Mouse (Mus musculus): Measurements from ENCODE around the gene Grb14. TPM values are rescaled to one million over a fixed set of nuclear protein-coding genes. Genes with fewer than 3 reads are reported as not detected.

Gene Grb14
- 10 to 100 TPM; 24.5 to 46.5 TPM for total RNA-seq (2021)
- long read RNA-seq, experiment 1, partial matches to known transcripts = 0 of 14 reads
- long read RNA-seq, experiment 1, other reads (novel, unspliced or antisense) = 11 of 14 reads
- long read RNA-seq, experiment 2, transcript Grb14-201 (14 exons, 1,986 nt) = major isoform, 6 of 16 reads
- long read RNA-seq, experiment 2, partial matches to known transcripts = 0 of 16 reads
- long read RNA-seq, experiment 2, other reads (novel, unspliced or antisense) = 10 of 16 reads

DNA sequence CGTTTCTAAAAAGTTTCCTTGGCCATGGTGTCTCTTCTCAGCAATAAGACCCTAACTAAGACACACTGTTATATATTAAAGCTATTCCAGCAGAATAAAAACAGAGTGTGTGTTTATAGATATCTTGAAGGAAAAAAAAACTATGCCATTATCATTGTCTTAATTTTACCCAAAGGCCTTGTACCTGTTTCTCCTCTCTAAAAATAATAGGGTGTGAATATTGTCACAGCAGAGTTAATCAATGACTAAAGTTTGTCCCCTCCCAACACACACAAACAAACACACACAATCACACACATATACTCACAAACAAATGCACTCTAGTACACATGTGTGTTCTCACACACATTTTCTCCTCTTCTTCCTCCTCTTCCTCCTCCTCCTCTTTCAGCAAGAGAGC lies at the start of gene Grb14:
Gene Grb14, minus strand, starts transcription at position 101 of the 400 bp plus-strand sequence.
- no peak for DNase-seq (ENCODE audit: low spot score)

GRCm38 (mm10) chr2:65072205-65072604 lies 47.4 kb upstream of the Grb14 start:
- DNase-seq (ENCODE audit: low spot score) = no peak

DNA sequence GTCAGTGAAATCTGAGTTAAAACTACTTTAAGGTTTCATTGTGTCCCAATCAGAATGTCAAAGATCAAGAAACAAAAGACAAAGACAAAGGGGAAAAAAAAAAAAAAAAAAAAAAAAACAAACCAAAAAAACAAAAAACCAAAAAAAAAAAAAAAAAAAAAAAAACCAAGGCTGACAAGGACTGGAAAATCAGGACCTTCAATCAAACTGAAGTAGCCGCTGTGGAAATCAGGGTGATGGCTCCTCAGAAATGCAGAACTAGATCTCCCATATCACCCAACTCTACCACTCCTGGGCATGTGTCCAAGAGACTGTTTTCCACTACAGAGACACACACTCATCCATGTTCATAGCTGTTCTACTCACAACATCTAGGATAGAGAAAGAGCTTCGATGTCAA lies 29.0 kb upstream of the Grb14 start:
- no peak for DNase-seq (ENCODE audit: low spot score)

- DNase-seq (ENCODE audit: low spot score) = no peak
Observed at GRCm38 (mm10) chr2:65052191-65053012, 27.6 kb upstream of the Grb14 start.

DNA sequence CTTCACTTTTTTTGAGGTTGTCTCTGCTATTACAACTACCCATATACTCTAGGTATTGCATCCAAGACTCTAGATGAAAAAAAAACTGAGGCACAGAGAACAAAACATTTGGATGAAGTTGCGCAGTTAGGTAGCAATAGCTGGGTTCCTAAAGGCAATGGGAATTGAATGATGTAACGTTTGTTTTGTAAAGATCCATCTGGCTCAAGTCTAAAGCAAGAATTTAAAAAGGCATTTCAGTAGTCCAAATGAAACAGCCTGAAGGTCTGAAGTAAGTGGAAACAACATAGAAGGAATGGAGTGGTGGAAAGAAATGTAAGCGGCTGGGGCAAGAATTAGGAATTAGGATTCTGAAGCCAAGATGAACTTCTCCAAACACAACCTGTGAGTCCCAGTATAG lies 26.0 kb upstream of the Grb14 start:
- DNase-seq (ENCODE audit: low spot score) = no peak

- DNase-seq (ENCODE audit: low spot score) = no peak
Observed at GRCm38 (mm10) chr2:65048234-65049017, 23.6 kb upstream of the Grb14 start.

GRCm38 (mm10) chr2:65038164-65038563 lies 13.4 kb upstream of the Grb14 start:
- DNase-seq (ENCODE audit: low spot score) = no peak

DNA sequence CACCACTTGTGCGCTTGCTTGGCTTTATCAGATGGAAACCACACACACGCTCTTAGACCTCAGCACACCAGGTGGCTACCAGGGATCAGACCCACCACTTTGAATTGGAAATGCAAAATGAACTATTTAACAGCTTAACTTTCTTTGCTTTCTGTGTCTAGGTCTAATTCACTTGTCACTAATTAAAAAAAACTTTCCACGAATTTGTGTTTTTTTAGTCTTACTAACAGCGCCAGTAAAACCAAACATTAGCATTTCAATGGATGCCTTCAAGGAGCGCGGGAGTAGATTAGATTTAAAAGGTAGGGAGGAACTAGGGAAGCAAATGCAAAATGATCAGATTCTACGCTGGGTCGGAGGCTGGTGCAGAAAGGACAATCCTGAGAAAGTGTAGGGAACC lies 12.8 kb upstream of the Grb14 start:
- DNase-seq (ENCODE audit: low spot score) = no peak

DNA sequence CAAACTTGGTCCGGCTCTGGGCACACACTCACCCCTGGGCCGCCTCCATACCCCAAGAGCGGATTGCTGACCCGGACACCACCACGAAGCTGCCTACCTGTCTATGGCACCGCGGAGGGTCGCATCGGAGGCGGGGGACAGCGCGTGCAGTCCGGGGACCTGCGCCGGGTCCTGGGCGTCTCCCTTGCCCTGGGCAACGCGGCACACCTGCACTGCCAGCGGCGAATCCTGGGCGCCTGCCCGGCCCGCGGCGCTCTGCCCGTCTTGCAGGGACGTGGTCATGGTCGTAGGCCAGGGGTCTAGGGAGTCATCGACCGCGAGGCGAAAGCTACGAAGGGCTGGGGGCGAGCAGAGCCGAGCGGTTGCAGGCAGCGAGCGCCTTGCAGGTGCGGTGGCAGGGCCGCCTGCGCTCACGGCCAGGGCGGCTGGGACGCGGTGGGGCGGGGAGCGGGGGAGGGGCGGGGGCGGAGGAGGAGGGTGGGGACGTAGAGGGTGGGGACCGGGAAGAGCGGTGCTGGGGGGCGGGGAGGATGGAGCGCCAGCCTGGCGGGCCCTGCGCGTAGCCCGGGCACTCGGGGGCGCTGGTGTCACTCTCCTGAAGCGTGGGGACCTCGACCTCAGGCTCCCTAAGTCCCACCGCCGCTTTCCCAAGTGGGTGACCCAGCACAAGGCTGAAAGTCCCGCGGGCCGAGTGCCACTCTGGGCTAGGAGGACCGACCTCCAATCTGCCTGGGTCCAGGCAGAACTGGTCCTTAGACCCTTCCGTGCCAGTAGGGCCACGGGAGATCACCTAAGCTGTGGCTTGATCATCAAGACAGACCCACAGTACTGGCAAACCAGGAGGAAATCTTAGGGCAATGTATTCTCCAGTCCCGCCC lies 2.2 kb downstream of the Grb14 start:
- DNase-seq (ENCODE audit: low spot score) = peak; percentile 49

GRCm38 (mm10) chr2:65021691-65022362 lies 3.0 kb downstream of the Grb14 start:
- DNase-seq (ENCODE audit: low spot score) = no peak

DNA sequence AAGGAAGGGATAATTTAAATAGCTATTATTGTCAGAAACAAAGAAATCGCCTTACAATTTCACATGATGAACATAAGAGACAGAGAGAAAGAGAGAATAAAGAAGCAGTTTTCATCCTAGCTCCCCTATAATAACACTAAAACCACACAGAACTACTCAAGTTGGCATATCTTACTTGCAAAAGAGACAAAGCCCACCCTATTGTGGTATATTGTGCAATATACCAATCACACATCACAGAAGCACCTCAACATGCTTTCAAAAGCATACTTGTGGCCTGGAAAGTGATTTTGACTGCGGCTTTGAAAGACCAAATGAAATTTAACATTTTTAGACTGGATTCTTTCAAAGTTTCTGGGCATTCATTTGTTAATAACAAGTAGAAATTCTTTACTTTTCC lies 7.4 kb downstream of the Grb14 start:
- DNase-seq (ENCODE audit: low spot score) = no peak

- DNase-seq (ENCODE audit: low spot score) = no peak
Observed at GRCm38 (mm10) chr2:65014552-65014951, 10.2 kb downstream of the Grb14 start.

DNA sequence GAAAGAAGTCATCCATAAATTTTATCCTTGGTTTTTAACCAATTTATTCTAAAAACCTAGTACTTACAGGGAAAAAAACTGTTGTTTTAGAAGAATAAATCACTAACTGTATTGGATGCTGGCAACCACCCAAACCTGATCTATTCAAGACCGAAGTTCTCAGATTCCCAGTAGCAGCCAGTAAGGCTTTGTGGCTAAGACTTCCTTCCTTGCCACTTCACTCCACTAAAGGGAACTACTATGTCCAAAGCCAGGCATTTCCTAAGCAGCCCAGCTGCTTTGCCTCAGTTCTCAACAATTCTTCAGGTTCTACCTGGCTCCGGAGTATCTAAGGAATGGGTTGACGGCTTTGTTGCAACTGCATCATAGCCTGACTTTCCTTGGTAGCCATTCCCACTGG lies 14.7 kb downstream of the Grb14 start:
- no peak for DNase-seq (ENCODE audit: low spot score)

DNA sequence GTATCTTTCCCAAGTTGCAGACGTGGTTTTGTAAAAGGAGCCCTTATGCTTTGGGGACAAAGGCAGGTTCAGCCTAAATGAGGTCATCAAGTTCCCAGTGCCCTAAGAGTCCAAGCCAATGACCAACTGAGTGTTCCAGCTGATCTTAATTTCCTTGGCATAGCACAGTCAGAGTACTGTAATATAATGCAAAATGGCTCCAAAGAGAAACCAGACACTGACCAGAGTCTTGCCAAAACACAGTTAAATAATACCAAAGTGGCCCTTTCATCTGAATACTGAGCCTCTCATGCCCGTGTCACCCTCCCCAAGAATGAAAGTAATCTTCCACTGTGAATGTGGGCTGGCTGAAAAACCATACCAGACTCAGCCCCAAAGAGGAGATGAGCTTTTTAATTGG lies 17.4 kb downstream of the Grb14 start:
- peak; percentile 21 for DNase-seq (ENCODE audit: low spot score)

DNA sequence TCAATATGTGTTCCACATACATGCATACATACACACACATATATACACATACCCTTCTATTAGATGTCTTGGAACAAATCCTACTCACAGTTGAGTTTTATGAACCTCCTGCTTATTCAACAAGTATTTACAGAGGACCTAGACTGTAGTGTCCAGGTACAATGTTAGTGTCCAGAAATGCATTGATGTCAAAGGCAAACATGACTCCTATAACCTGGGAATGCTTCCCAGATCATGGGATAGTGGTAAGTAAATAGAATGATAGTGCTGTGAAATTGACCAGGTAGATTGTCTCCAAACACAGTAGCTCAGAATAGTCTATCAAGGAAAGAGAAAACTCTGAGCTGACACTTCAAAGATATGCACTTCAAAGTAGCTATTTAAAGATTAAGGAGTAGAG lies 19.7 kb downstream of the Grb14 start:
- DNase-seq (ENCODE audit: low spot score) = no peak

DNA sequence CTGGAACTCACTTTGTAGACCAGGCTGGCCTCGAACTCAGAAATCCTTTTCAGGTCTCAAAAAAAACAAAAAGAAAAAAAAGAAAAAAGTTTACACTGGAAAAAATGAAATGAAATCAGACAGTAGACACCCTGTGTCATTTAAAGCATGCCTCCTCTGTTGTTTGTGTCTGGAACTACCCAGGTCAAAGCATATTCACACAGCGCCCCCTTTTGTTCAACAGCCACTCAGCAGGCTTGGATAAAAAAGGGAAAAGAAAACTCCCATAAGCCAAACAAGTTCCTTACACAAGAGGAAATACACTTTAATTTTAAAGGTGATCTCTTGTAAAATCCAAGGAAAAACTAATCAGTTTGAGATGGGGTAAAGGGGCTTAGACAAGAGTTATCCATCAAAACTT lies 21.4 kb downstream of the Grb14 start:
- peak; percentile 40 for DNase-seq (ENCODE audit: low spot score)

GRCm38 (mm10) chr2:65002631-65003030 lies 22.2 kb downstream of the Grb14 start:
- no peak for DNase-seq (ENCODE audit: low spot score)

GRCm38 (mm10) chr2:64995048-64995447 lies 29.7 kb downstream of the Grb14 start:
- no peak for DNase-seq (ENCODE audit: low spot score)

GRCm38 (mm10) chr2:64989426-64990187 lies 35.2 kb downstream of the Grb14 start:
- DNase-seq (ENCODE audit: low spot score) = no peak

DNA sequence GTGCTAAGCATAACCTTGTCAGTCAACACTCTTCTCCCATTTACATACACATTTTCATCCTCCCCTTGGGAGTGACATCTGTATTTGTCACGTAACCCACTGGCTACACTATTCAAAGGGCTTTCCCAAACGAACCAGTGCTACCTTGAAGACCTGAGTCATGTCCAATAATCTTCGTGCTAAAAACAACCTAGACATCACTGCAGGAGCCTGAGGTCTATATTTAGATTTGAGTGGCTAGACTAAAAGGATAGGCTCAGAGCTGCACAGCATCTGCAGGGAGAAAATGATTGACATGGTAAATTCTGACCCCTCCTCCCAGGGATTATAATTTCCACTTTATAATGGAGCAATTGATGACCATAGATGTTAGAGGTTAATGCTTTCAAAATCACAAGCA lies 37.0 kb downstream of the Grb14 start:
- peak; percentile 16 for DNase-seq (ENCODE audit: low spot score)
